Mouse (Mus musculus) thymus, postnatal 36 days (tissue): ENCODE results near the gene Spata9.
"Not testable (repeated sequence)": the region's sequence is repeated elsewhere in the genome, so short reads cannot be mapped to it uniquely, and the experiment has no call there.

Experiments
- DNase-seq, 2 experiments: peaks; one replicate each; pipeline ENCODE4 v3.0.0; 2022; ENCODE audit warnings: mixed read lengths in 2 of 2

Spata9 gene

GRCm38 (mm10) chr13:75966850-75967249 lies at the start of gene Spata9:
TSS of gene Spata9 (plus strand) at chr13:75967150.
- no peak for DNase-seq

- DNase-seq, result no peak
These were observed 39.0 kb upstream of the Spata9 start for GRCm38 (mm10) chr13:75927951-75928350.

GRCm38 (mm10) chr13:75929071-75929470 lies 37.9 kb upstream of the Spata9 start:
- DNase-seq, result not testable (repeated sequence)

- DNase-seq, result no peak
These were observed 36.9 kb upstream of the Spata9 start for GRCm38 (mm10) chr13:75930023-75930422.

DNA sequence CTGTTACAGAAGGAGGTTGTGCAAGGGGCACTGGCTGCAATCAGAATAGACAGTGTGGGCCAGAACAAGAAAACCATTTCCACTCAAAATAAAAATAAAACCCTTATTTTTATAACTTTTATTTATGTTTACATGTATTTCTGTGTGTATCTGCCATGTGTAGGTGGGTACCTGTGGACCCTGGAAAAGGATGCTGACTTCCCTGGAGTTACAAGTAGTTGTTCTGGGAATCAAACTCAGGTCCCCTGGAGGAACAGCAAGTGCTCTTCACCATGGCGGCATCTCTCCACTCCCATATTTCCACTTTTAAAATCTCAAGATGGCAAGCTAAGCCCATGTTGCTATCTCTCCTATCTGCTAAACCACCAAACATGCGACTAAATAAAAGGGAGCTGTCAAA lies 36.3 kb upstream of the Spata9 start:
- no peak for DNase-seq

DNA sequence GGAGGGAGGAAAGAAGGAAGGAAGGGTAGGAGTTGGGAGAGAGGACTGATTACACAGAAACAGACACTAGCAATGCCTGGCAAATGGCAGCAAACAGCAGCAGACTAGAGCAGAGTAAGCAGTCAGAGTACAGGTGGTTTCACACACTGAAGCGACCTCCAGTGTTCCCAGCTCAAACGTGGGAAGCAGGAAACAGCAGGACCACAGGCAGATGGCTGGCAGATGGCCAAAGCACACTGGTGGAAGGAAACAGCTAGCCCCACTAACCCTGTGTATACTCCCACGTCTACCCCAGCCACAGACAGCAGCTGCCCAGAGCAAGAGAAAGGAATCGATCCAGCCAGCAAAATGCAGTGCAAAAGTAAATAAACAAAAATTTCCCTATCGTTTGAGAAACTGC lies 35.9 kb upstream of the Spata9 start:
- DNase-seq, result peak in 1 of 2 experiments; percentile 7

GRCm38 (mm10) chr13:75933287-75933686 lies 33.7 kb upstream of the Spata9 start:
- DNase-seq, result no peak

DNA sequence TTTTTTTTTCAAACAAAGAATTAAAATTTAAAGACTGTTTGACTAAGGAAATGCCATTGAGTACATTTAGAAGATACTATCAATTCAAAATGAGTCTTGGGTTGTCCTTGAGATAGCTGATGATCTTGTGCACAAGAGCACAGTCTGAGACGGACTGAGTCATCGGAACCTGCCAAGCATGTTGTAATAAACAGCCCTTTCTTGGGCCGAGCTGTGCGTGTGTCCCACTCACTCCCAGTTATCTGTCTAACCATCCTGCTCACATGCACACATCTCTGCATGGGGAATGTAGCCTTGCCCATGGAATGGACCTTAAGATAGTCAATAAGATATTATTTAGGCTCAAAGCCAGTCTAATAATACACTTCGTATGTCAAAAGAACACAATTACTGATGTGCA lies 28.1 kb upstream of the Spata9 start:
- no peak for DNase-seq

DNA sequence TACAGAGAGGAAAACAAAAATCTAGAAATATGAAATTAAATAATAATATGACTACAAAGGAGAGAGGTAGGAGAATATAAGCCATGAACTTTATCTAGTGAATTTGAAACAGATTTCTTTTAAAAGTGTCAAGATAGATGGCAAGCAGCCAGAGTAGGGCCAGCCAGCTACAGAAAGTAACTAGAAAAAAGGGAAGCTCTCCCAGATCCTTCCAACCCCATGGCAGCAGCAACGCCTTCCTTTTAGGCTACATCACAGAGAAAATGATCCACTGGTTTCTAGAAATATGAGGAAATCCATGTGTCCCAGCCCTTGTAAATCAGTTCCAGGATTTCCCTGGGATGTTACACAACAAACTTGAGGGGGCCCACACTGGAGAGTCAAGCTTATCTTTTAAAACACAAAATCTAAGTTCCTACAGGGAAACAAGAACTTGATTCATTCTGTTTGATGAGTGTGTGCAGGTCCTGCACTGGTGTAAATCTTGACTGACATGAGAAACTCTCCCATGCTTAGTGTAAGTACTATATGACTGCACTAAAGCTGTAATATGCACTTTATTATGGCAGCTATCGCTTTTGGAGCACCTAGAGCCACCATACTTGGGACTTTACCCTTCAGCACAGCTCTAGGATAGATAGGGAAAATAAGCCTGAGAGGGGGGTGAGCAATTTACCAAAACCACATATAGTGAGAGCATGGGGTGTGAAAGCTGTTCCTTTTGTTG lies 26.0 kb upstream of the Spata9 start:
- DNase-seq, result no peak

DNA sequence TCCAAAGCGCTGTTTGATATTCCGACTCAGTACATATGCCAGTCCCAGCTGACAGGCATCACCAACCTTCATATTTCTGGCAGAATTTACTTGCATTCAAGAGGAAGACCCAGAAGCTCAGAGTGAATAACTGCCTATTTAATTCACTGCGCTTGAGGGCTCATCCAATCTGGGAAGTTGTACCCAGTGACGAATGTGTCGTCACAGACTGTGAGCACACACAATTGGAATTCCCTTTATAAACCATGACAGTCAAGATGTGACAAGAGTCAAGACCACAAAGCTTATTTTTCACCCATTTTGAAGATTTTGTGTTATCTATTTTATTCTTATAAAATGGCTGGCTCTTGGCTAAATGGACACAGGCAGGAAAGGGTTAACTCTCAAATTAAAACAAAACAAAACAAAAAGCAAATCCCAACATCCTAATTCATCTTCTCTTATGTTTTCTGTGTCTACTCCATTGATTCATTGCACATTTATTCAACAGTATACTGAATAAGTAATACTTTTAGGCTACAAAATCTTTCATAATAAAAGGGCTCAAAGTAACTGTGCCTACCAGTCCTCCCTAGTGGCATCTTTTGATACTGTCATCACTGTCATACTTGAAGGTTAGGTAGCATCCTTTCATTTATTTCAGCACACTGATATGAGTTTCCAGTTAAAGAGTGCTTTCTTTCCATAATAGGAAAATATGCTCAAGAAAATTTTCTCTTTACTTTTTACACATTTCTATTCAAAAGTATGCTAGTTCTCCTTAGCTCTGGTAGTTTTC lies 25.2 kb upstream of the Spata9 start:
- no peak for DNase-seq

- DNase-seq, result no peak
These were observed 24.2 kb upstream of the Spata9 start for GRCm38 (mm10) chr13:75942731-75943130.

DNA sequence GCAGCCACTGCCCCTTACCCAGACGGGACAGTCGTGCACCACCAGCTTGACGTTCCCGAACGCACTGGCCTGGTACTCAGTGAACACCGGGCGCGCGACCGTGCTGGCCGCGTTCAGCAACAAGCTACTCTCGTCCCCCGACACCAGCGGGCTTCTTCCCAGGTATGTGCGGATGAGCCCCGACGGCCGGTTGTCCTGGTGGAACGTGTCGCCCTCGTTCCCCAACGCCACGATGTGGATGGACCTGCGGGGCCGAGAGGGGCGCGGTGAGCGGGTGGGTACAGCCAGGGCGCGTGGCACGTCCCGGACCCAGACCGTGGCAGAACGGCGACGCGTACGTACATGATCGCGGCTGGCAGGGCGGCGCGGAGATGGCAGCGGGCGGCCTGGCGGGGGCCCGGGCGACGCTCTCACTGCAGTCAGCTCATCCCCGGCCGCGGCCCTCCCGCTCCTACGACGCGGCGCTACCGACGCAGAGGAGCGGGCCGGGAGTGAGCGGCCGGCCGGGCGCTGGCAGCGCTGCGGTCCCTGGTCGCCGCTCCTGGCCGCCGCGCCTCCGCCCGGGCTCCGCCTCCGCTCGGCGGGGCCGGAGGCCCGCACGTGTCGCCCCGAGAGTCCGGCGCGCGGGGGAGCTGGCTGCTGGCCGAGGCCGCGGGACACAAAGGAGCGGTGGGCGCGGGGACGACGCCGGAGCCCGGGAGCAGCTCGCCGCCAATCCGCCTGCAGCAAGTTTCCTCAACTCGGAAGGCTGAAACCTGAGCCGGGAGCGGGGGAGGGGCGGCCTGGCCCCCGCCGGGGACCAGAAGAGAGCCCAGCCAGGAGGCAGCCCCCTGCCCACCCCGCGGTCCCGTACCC lies 23.5 kb upstream of the Spata9 start, which contains the start of gene Rhobtb3:
Gene Rhobtb3, minus strand, starts transcription at position 737 of the 855 bp plus-strand sequence.
- DNase-seq, result peak; percentile 24 to 37

DNA sequence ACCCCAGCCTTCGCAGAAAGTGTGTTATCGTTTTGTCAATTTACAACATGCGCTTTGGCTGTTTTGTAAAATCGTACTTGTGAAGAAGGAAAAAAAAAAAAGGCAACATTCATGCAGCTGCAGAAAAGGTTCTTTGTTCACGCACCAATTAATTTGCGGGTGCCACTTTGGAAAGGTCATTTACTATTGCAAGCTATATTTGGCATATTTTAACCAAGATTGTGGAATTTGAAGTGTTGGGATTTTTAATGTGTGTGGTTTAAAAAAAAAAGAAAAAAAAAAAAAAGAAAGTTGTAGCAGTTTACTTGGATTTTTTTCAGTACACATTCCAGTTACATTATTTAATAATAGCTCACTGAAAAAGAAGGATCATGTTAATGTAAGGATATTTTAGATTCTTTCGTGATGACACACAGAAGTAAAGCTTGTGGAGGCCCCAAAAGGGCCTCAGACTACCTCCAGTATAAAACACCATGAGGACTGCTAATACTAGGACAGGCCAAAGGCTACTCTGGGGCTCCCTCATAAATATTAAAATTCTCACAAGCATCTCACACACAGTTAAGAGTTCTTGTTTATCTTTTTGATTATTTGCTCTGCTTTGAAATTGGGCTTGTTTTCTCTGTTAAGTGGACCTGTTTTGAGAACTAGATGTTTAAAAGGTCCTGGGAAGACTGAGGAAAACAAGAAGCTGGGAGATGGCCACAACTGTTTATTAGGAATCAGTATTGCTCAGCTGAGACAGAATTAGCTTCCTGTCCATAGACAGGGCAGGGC lies 22.7 kb upstream of the Spata9 start:
- DNase-seq, result no peak

DNA sequence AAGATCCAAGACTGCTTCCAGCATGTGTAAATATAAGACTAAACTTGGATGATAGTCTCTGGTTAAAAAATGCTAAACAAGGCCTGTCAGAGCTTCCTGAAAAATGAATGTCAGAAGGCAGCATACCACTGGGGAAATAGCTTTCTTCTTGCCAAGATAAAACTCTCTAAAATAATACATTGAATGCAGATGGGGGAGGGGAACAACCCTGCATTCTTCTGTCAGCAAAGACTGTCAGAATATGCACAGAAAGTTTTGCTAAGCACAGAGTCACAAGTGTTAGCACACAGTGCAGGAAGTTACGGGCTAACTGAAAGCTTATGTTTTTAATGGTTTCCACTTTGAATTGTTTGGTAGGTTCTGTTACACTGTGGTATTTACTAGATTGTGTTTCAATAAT lies 16.7 kb upstream of the Spata9 start:
- no peak for DNase-seq

GRCm38 (mm10) chr13:75955357-75955992 lies 11.5 kb upstream of the Spata9 start:
- DNase-seq, result no peak

DNA sequence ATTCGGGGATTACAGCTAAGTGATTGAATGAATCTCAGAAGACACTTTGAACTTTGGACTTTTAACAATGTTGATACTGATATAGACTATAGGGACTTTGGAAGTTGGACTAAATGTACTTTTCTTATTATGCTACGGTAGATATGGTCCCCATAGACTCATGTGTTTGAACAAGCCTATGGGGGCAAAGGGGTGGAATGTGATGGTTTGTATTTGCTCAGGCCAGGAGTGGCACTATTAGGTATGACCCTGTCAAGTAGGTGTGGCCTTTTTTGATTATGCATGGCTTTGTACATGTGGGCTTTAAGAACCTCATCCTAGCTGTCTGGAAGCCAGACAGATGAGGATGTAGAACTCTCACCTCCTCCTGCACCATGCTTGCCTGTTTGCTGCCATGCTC lies 7.5 kb downstream of the Spata9 start:
- no peak for DNase-seq

GRCm38 (mm10) chr13:75975629-75976028 lies 8.7 kb downstream of the Spata9 start:
- no peak for DNase-seq

- DNase-seq, result no peak
These were observed 9.3 kb downstream of the Spata9 start for GRCm38 (mm10) chr13:75976218-75976617.

DNA sequence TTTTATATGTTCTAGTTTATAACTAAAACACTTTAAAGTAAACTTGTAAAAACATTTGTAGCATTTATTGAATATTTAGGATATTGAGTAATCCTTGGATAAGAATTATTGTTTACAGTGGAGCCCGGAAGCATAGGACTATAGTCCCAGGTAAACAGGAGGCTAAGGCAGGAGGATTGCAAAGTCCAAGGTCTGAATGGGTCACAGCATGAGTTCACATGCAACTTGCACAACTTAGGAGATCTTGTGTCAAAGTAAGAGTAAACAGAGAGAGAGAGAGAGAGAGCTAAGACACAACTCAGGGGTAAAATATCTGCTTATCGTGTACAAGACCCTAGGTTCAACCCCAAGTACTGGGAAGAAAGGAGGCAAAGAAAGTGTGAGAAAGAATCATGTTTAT lies 9.7 kb downstream of the Spata9 start:
- no peak for DNase-seq

DNA sequence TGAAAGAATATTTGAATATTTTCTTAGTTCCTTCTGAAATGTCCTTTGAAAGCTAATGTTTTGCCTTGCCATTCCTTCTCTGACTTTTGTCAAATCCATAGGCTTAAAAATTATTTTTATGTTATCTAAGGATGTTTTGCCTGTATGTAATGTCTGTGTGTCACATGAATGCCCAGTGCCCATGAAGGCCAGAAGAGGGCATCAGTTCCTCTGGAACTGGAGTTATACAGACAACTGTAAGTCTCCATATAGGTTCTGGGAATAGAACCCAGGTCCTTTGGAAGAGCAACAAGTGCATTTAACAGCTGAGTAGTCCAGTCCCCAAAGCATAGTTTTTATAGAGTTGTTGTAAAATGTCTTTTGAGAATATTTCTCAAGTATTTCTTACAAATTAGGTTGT lies 15.0 kb downstream of the Spata9 start:
- DNase-seq, result no peak

DNA sequence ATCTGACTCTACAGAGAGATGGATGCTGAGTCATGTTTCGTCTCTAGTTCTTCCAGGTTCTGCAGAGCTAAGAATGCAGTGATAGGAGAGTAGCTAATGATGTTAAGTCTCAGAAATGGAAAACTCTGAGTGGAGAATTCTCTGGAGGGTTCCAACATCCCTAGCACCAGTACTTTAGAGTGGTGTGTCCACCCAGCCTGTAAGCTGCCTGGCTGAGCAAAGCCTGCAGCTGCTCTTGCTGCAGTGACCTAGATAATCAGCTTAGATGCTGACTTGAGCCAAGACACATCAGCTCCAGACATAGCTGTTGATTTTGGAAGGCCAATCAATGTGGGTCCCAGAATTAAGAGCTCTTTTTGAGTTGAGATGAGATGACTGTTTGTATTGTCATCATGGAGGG lies 21.1 kb downstream of the Spata9 start:
- no peak for DNase-seq
